Mouse (Mus musculus) ES-E14 (cell line): ENCODE data around the gene Trem3. TPM values are rescaled to one million over a fixed set of nuclear protein-coding genes. Genes with fewer than 3 reads are reported as not detected.

Experiments
- DNase-seq: peaks from one replicate; pipeline ENCODE4 v3.0.0-alpha.2; 2013; ENCODE audit warnings: low read depth, low spot score
- H3K27ac ChIP-seq: 2 replicates; pipeline ENCODE4 v1.5.1; 2012; ENCODE audit warnings: low read depth, mild to moderate bottlenecking, low read length, moderate library complexity, mixed read lengths; ENCODE audit not compliant: poor library complexity, insufficient read depth, severe bottlenecking
- H3K36me3 ChIP-seq: 2 replicates; pipeline ENCODE4 v1.6.1; 2012; ENCODE audit warnings: mild to moderate bottlenecking, low read length, moderate library complexity, mixed read lengths; ENCODE audit not compliant: control insufficient read depth, poor library complexity, insufficient read depth, severe bottlenecking
- H3K4me1 ChIP-seq, 2 experiments: fragments of 150-350 bp in 1 of 2; sonication (generic) in 1 of 2; 2 replicates each; pipeline ENCODE4 v1.6.1; 2012; ENCODE audit warnings: low read length in 2 of 2, mild to moderate bottlenecking in 1 of 2, mixed read lengths in 1 of 2; ENCODE audit not compliant: control insufficient read depth in 2 of 2, insufficient read depth in 2 of 2, poor library complexity in 1 of 2
- H3K4me3 ChIP-seq, 2 experiments: fragments of 150-350 bp in 1 of 2; sonication (generic) in 1 of 2; 2 replicates each; pipeline ENCODE4 v1.5.1; 2012; ENCODE audit warnings: low read length in 2 of 2, low read depth in 1 of 2, mild to moderate bottlenecking in 1 of 2, mixed read lengths in 1 of 2; ENCODE audit not compliant: insufficient read depth in 1 of 2, poor library complexity in 1 of 2, severe bottlenecking in 1 of 2
- H3K9ac ChIP-seq: 2 replicates; pipeline ENCODE4 v1.6.1; 2012; ENCODE audit warnings: low read depth, mild to moderate bottlenecking, low read length, mixed read lengths; ENCODE audit not compliant: poor library complexity, insufficient read depth, severe bottlenecking
- H3K9me3 ChIP-seq: fragments of 150-350 bp; sonication (generic); 2 replicates; pipeline ENCODE4 v1.6.1; 2012; ENCODE audit warnings: low read depth, mild to moderate bottlenecking, low read length; ENCODE audit not compliant: control insufficient read depth, insufficient read depth
- CHD2 ChIP-seq: IDR thresholded peaks from 2 replicates; pipeline ENCODE4 v1.6.1; 2014; ENCODE audit warnings: mild to moderate bottlenecking, low read depth, low read length, inconsistent platforms
- HCFC1 ChIP-seq: IDR thresholded peaks from 2 replicates; pipeline ENCODE4 v1.6.1; 2012; ENCODE audit warnings: low read length, inconsistent platforms, borderline replicate concordance; ENCODE audit not compliant: insufficient read depth
- MAFK ChIP-seq: IDR thresholded peaks from 2 replicates; pipeline ENCODE4 v1.6.1; 2014; ENCODE audit warnings: mild to moderate bottlenecking, low read depth, low read length, inconsistent platforms; ENCODE audit not compliant: insufficient read depth
- ZC3H11A ChIP-seq: IDR thresholded peaks from 2 replicates; pipeline ENCODE4 v1.6.1; 2012; ENCODE audit warnings: low read depth, mild to moderate bottlenecking, inconsistent platforms, low read length, borderline replicate concordance
- ZNF384 ChIP-seq: IDR thresholded peaks from 2 replicates; pipeline ENCODE4 v1.6.1; 2012; ENCODE audit warnings: low read depth, low read length, inconsistent platforms
- in situ Hi-C, 2 experiments: fragments of 600-800 bp; cut with MboI; formaldehyde crosslinking; loops; one replicate each; pipeline ENCODE4 v1.15.1; 2025; ENCODE audit warnings: low sequenced_read_pairs in 2 of 2, inconsistent platforms in 1 of 2; ENCODE audit not compliant: unreplicated experiment in 2 of 2
- total RNA-seq: library from RNA; depleted of rRNA; stranded (reverse); fragments of 300-350 nt; gene quantifications from 2 replicates; pipeline ENCODE4 v1.2.3, GENCODE M21; 2012

The Trem3 gene
- total RNA-seq, 1 experiment: not detected

- no peak for TF ChIP-seq MAFK
- TF ChIP-seq HCFC1: no peak
- no peak for TF ChIP-seq CHD2
- no peak for TF ChIP-seq ZC3H11A
- no peak for TF ChIP-seq ZNF384
- DNase-seq: no peak
- in situ Hi-C loops: no loop called here
- Histone ChIP-seq H3K4me3 (no peak overlapping the region), H3K9ac (no peak overlapping the region), H3K9me3 (no peaks in the 10 kb centered on the region), H3K27ac (no peak overlapping the region), H3K36me3 (no peaks in the 10 kb centered on the region), H3K4me1 (peaks cover 0 to 2% of the 10 kb centered on the region in 2 experiments; a peak in 1 of 4 replicates)
Measured at GRCm38 (mm10) chr17:48274098-48274497, 26.5 kb downstream of the Trem3 start.

GRCm38 (mm10) chr17:48274885-48275284, 27.3 kb downstream of the Trem3 start:
- Histone ChIP-seq H3K4me1 (peaks cover 0 to 2% of the 10 kb centered on the region in 2 experiments; a peak in 1 of 4 replicates), H3K36me3 (no peaks in the 10 kb centered on the region), H3K9ac (no peak overlapping the region), H3K9me3 (no peaks in the 10 kb centered on the region), H3K4me3 (no peak overlapping the region), H3K27ac (no peak overlapping the region)
- TF ChIP-seq MAFK: peak; percentile 26; the same call in 1 of the 2 replicates
- no peak for TF ChIP-seq ZNF384
- TF ChIP-seq ZC3H11A: peak; percentile 94
- in situ Hi-C loops: loop anchor here in 1 of 2 experiments (5.0 kb wide), 1 partner anchor 62 kb away; no protein-coding TSS in a partner anchor
- peak; percentile 75 for DNase-seq

- Histone ChIP-seq H3K4me1 (peaks cover 0 to 3% of the 10 kb centered on the region in 2 experiments; a peak in 1 of 4 replicates), H3K27ac (no peak overlapping the region), H3K9ac (no peak overlapping the region), H3K36me3 (no peaks in the 10 kb centered on the region), H3K4me3 (no peak overlapping the region), H3K9me3 (no peaks in the 10 kb centered on the region)
- in situ Hi-C loops: loop anchor here in 1 of 2 experiments (5.0 kb wide), 1 partner anchor 62 kb away; no protein-coding TSS in a partner anchor
- 0 out of 2 replicates have a peak, but pooled peaks have one; percentile 27 for TF ChIP-seq MAFK
- TF ChIP-seq ZNF384: no peak
- DNase-seq: no peak
Measured at GRCm38 (mm10) chr17:48275736-48276135, 28.2 kb downstream of the Trem3 start.

GRCm38 (mm10) chr17:48278381-48278780, 30.8 kb downstream of the Trem3 start:
- Histone ChIP-seq H3K4me3 (no peak overlapping the region), H3K9me3 (no peaks in the 10 kb centered on the region), H3K36me3 (no peaks in the 10 kb centered on the region), H3K27ac (no peak overlapping the region), H3K9ac (no peak overlapping the region), H3K4me1 (peaks cover 0 to 9% of the 10 kb centered on the region in 2 experiments; a peak in 1 of 4 replicates)
- DNase-seq: no peak
- TF ChIP-seq MAFK: no peak
- no peak for TF ChIP-seq CHD2
- no peak for TF ChIP-seq HCFC1
- no peak for TF ChIP-seq ZNF384
- no peak for TF ChIP-seq ZC3H11A
- in situ Hi-C loops: loop anchor here in 1 of 2 experiments (5.0 kb wide), 1 partner anchor 59 kb away; no protein-coding TSS in a partner anchor

GRCm38 (mm10) chr17:48279002-48279401, 31.4 kb downstream of the Trem3 start:
- Histone ChIP-seq H3K4me3 (no peak overlapping the region), H3K4me1 (peaks cover 0 to 9% of the 10 kb centered on the region in 2 experiments; a peak in 1 of 4 replicates), H3K27ac (no peak overlapping the region), H3K9me3 (no peaks in the 10 kb centered on the region), H3K36me3 (no peaks in the 10 kb centered on the region), H3K9ac (no peak overlapping the region)
- DNase-seq: no peak
- in situ Hi-C loops: loop anchor here in 1 of 2 experiments (5.0 kb wide), 1 partner anchor 58 kb away; no protein-coding TSS in a partner anchor
- no peak for TF ChIP-seq CHD2
- no peak for TF ChIP-seq HCFC1
- TF ChIP-seq MAFK: no peak
- no peak for TF ChIP-seq ZC3H11A
- TF ChIP-seq ZNF384: no peak
